Mouse (Mus musculus) spleen, adult 2 months (tissue): ENCODE results near the gene Lclat1.

Experiments
- CTCF ChIP-seq: fragments of 200-500 bp; IDR thresholded peaks from 2 replicates; pipeline ENCODE4 v1.5.1; 2011; ENCODE audit warnings: mild to moderate bottlenecking, inconsistent platforms; ENCODE audit not compliant: insufficient read depth, insufficient read length, insufficient replicate concordance; ENCODE audit errors: extremely low read depth
- POLR2A ChIP-seq: fragments of 200-500 bp; IDR thresholded peaks from 2 replicates; pipeline ENCODE4 v1.6.1; 2011; ENCODE audit warnings: low read depth, low read length, inconsistent platforms

- TF ChIP-seq CTCF (no peak), POLR2A (no peak)
These were observed 46.9 kb upstream of the Lclat1 start for GRCm38 (mm10) chr17:73060897-73061252.
